Mouse (Mus musculus) right cerebral cortex, adult 18-20 months (tissue): ENCODE data around the gene Rccd1.

ENCODE experiments used
- DNase-seq: peaks from one replicate; pipeline ENCODE4 v3.0.0; 2022; ENCODE audit warnings: mixed read lengths

Gene Rccd1

DNA sequence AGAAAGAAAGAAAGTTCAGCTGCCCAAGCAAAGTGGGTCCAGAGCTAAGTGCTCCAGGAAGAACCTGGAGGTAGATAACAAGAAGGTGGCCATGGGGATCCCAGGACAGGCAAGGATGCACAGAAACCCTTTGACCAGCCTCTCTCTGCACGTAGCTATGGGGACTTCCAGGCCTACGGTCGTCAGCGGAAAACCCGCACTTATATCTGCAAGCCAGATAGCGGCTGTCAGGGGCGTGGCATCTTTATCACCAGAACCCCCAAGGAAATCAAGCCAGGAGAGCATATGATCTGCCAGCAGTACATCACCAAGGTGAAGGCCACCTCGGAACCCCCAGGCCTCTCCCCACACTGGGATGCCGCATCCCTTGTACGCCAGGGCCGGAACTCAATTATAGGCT lies 71.4 kb downstream of the Rccd1 start:
- no peak for DNase-seq

DNA sequence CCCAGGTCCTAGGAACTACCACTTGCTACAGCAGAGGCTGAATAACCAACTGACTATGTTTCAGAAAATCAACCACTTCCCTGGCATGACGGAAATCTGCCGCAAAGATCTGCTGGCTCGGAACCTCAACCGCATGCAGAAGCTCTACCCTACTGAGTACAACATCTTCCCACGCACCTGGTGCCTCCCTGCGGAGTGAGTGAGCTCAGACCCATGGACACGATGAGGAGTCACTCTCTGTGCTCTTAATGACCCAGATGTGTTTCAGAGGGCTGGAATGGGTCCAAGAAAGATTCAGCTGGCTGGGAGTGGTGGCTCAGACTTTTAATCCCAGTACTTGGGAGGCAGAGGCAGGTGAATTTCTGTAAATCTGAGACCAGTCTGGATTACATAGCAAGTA lies 71.8 kb downstream of the Rccd1 start:
- DNase-seq: no peak

DNA sequence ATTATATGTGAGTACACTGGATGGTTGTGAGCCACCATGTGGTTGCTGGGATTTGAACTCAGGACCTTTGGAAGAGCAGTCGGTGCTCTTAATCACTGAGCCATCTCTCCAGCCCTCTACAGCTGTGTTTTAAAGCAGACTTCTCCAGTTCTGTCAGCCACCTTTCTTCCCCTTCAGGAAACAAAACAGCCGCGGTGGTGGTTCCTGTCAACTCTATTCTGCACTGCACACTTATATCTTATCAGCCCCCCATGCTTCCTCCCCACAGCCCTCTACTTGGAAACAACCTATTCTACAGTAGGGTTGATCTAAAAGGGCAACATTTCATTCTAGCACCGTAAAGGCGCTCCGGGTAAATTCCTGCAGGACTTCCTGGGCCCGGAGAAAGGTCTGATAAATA lies 77.4 kb downstream of the Rccd1 start:
- DNase-seq: no peak

DNA sequence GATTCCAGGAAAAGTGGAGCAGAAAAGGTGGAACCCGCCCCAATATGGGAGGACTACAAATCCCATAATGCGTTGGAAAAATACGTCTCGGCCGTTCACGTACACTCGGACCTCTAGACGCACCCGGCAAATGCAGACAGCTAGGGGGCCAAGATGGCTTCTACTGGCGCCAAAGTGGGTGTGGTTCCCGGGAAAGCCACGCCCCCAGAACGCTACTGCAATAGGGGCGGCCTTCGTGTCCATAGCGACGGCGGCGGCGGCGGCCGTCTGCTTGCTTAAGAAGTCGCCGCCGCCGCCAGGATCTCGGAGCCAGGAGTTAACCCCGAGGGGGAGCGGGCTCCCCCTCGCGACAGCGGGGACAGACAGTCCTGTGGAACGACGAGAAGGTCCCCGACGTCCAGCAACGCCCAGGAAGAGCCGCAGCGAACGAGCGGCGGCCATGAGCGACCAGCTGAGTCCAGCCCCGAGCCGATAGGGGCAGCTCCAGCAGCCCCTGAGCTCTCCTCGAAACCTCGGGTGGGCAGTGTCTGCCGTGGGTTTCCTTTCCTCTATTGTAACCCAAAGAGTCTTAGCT lies 78.0 kb downstream of the Rccd1 start, which contains the start of gene Ttll13:
TSS of gene Ttll13 (plus strand) at position 229 of the 574 bp plus-strand sequence.
- DNase-seq: peak; percentile 98

DNA sequence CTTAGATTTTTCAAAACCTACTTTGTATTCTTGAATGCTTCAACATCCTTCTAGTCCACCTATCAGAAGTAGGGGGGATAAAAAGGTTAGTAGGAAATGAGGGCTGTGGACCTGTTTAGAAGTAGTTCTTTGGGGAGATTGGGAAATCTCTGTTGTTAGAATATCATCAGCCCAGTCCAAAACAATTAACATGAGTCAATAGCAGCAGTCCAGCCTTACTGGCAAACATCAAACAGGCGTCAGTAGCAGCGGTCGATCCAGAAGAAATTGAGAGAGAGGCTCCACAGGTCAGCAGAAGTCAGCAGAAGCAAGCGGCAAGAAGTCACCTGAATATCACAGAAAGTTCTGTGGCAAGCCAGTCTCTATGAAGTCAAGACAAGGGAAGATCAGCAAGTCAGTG lies 79.4 kb downstream of the Rccd1 start:
- DNase-seq: no peak
